Mouse (Mus musculus) olfactory bulb, adult 2 months (tissue): ENCODE measurements around the gene G0s2.

Experiments used
- CTCF ChIP-seq: fragments of 200-500 bp; IDR thresholded peaks from 2 replicates; pipeline ENCODE4 v1.5.1; 2012; ENCODE audit warnings: low read depth, mild to moderate bottlenecking, low read length, moderate library complexity; ENCODE audit not compliant: insufficient read depth
- POLR2A ChIP-seq: fragments of 200-500 bp; IDR thresholded peaks from 2 replicates; pipeline ENCODE4 v1.6.1; 2012; ENCODE audit warnings: mild to moderate bottlenecking, low read depth, low read length, moderate library complexity; ENCODE audit not compliant: insufficient read depth

DNA sequence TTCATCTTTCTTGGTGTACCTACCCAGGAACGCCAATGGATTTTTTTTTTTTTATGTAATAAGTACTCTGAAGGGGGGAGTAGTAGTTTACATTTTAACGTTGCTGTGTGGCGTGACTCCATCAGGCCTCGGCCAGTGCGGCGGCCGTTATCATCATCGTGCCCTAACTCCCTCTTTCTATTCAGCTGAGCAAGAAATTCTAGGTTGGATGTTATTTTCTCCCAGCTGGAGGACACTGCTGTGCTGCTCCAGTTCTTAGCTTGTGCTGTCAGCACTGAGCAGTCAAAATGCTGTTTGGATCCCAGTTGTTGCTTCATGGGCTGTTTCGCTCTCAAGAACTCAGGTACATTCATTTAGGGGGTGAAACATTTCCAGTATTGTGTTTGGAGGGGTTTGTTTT lies 13.5 kb downstream of the G0s2 start:
- TF ChIP-seq CTCF (no peak), POLR2A (no peak)
